Mouse (Mus musculus): Measurements from ENCODE around the gene Ppt2.

DNA sequence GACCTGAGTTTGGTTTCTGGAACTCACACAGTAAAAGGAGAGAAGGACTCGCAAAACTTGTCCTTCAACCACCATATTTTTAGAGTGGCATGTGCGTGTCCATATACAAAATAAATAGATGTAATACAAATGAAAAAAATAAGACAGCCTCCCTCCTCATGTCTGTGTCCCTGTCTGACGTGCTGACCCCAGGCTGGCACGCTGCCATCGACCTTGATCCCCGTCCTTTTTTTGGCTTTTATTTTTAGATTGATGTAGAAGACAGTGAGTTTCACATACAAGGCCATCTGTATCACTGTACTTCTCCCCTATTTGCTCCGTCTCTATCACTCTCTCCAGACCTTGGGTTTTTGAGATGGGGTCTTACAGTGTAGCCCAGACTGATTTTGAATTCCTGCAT, 36.2 kb upstream of the Ppt2 start:
- TF ChIP-seq CTCF (IDR thresholded peaks at IDR 0.05; ENCODE audit: extremely low read depth, insufficient read length, insufficient replicate concordance, low read depth, low read length) (no peak), POLR2A (IDR thresholded peaks at IDR 0.05; ENCODE audit: low read depth, low read length) (no peak)
